Mouse (Mus musculus) adrenal gland, adult 2 months (tissue): ENCODE measurements around the gene Tectb. TPM values are rescaled to one million over a fixed set of nuclear protein-coding genes. Genes with fewer than 3 reads are reported as not detected.

Experiments
- DNase-seq: peaks from one replicate; pipeline ENCODE4 v3.0.0; 2021
- polyA plus RNA-seq: library from polyadenylated mRNA; depleted of rRNA; stranded (reverse); fragments of >200 nt; gene quantifications from 2 replicates; pipeline ENCODE4 v1.2.3, GENCODE M21; 2012
- total RNA-seq, 2 experiments: library from RNA; stranded (reverse); gene quantifications; 2 replicates each; pipeline ENCODE4 v1.2.3; 2021

Tectb gene
- total and polyA plus RNA-seq, 3 experiments = 0.41 to 0.89 TPM; not detected in 1

DNA sequence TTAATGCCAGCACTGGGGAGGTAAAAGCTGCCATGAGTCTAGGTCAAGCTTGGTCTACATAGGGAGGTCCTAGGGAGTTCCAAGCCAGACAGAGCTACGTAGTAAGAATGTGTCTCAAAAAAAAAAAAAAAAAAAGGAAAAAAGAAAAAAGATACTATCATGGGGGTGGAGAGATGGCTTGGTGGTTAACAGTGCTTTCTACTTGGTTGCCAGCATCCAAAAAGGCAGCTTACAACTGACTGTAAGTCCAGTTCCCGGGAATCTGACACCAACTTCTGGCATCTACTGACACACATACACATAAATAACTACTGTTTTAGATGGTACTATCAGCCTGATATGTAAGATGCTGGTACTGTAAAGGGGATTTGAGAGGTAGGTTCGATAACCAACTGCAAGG lies 28.6 kb downstream of the Tectb start:
- DNase-seq = no peak

DNA sequence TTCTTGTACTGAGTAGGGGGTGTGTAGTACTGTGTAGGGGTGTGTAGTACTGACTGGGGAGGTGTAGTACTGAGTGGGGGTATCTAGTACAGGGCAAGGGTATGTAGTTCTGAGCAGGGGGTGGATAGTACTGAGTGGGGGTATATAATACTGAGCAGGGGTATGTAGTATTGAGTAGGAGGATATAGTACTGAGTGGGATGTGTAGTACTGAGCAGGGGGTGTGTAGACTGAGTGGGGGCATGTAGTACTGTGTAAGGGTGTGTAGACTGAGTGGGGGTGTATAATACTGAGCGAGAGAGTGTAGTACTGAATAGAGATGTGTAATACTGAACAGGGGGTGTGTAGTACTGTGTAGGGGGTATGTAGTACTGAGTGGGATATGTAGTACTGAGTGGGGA lies 31.2 kb downstream of the Tectb start:
- DNase-seq = no peak

- DNase-seq = no peak
Measured at GRCm38 (mm10) chr19:55213617-55214340, 33.2 kb downstream of the Tectb start.

- no peak for DNase-seq
Measured at GRCm38 (mm10) chr19:55216876-55217275, 36.3 kb downstream of the Tectb start.

- DNase-seq = no peak
Measured at GRCm38 (mm10) chr19:55217365-55217764, 36.8 kb downstream of the Tectb start.

DNA sequence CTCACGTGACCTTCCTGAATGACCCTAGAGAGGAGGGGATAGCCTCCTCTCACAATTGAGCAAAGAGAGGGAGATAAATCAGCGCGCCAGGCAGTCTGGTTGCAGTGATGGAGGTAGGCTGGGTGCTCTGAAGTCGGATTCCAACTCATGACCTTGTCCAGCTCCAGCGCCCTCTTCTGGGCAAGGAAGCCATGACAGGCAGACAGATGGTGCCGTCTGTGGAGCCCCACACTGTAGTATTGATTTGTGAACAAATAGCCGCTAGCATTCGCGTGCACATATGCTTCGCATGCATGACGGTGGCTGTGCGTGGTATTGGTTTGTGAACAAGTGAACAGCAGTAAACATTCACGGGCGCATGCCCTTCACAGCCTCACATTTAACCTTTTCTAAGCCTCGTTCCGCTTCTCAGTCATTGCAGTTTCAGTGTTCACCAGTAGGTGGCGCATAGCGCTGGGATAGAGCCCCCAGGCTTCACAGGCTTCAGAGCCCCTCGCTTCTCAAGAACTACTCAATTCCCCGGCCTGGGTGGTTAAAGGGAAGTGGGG lies 37.7 kb downstream of the Tectb start:
- DNase-seq = peak; percentile 82

- no peak for DNase-seq
Measured at GRCm38 (mm10) chr19:55218741-55219221, 38.2 kb downstream of the Tectb start.

DNA sequence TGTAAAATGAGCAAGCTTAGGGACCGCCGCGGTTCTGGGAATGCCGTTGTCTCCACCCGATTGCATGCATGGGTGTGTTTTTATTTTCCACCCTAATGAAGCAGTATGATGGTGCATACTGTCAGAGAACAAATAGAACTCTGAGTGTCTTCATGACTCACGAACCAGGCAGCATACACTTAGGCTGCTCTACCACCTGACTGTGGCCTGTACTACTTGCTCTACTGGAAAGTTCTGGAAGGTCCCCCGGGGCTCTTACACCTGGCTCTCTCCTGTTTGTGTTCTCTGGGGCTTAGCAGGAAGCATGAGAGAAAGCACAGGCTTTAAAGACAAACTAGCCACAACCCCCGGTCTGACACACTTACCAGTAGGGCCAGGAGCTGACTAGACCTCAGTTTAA lies 38.8 kb downstream of the Tectb start:
- DNase-seq = no peak

DNA sequence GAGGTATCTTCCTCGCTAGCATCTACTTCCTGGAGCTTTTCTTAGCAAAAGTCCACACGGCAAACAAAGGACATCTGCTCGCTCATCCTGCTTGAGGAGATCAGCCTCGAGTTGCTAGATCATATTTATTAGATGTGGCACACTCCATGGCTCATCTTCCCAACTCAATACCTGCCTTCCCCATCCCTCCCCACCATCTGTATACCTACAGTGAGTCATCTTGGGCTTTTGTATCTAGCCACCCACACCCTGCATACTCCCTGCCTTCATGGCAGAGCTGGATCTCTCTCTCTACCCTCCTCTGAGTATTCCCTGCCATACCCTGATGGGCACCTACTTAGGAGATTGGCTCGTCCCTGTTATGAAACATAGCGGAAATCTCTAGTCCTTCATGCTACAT lies 40.7 kb downstream of the Tectb start:
- no peak for DNase-seq

DNA sequence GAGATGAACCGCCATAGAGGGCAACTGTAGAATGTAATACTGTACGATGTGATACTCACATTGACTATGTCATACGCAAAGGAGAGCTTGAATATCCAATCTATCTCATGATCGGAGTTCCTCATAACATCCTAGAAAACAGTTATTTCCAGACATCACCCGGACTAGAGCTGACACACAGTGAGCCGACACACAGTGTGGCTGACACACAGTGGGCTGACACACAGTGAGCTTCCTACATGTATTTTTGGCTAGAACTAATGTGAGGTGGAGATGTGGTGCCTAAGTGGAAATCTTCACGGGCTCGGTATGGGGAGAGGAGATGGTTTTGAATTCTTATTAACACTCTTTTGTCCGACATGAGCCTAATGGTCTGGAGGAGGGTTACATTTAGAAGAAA lies 41.7 kb downstream of the Tectb start:
- DNase-seq = no peak

GRCm38 (mm10) chr19:55226621-55227020 lies 46.1 kb downstream of the Tectb start:
- no peak for DNase-seq

DNA sequence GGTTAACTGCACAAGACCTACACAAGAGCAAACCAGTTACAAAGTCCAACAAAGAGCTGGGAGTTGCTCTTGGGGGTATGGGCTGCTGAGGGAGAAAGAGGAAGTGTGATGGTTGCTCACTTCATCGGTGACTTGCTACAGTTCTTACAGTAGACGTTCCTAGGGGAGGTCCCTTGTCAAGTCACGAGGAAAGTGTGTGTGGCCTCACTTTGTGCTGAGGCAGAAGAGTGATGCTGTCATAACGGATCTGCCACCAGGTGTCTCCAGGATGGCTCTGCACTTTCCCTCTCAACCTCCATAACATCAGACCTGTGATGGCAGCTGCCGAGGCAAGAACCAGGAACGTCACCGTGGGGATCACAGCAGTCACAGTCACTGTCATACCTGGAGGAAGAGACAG lies 46.6 kb downstream of the Tectb start:
- DNase-seq = no peak

GRCm38 (mm10) chr19:55231081-55231480 lies 50.5 kb downstream of the Tectb start:
- no peak for DNase-seq

DNA sequence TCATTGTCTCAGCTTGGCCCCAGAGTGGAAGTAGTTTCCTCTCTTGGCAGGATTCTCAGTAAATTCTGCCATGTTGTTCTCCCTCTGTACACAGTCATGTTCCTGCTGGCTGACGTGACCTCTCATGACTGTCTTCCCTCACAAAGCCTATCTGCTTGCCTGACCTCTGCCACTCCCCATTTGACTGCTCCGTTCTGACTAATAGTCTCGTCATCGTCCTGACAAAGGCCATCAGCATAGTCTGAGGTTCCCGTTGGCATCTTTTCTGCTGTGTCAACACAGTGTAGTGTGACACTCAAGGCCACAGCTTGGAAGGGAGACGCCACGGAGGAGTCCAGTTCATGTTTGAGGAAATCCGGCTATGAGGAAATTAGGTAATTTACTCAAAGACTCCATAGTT lies 51.6 kb downstream of the Tectb start:
- DNase-seq = peak; percentile 90

DNA sequence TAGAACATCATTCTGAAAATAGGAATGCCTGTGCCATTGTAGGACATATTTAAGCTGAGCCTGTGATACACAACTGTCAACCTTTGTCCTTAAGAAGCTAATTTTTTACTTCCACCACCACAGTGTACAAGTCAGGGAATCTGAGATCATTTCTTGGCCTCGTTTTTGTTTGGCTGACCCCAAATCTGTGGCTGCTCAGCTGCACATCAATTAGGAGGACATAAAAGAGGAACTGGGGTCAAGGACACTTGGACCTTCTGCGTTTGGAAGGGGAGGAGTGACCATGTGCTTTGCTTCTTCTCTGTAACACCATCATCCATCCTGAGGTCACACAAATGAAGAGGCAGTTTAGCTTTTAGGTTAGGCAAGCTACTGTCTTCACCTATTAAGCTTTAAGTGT lies 55.5 kb downstream of the Tectb start:
- DNase-seq = peak; percentile 21

GRCm38 (mm10) chr19:55236564-55236963 lies 56.0 kb downstream of the Tectb start:
- no peak for DNase-seq

- no peak for DNase-seq
Measured at GRCm38 (mm10) chr19:55239766-55240426, 59.4 kb downstream of the Tectb start.

- no peak for DNase-seq
Measured at GRCm38 (mm10) chr19:55241186-55241645, 60.7 kb downstream of the Tectb start, which contains the start of gene Gucy2g. TSS of gene Gucy2g (minus strand) at chr19:55241236.

DNA sequence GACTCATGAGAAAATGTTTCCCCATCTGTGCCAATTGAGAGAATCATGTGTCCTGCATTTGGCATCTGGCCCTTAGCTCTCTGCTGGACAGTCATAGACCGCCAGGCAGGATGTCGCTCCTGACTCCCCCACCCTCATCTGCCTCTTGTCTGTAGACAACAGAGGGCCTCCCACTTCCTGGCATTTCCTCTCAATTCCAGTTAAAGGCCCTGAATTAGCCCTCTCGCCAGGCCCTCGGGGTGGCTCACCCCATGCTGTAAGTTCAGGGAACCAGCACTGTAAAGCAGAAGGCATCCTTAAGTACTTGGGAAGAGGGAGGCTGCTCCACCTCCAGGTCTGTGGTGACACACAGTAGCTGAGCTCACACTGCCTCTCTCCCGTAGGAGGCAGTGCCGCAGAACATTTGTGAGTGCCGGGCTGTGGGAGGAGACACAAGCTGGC lies 64.3 kb downstream of the Tectb start:
- DNase-seq = peak; percentile 81
